Mouse (Mus musculus) MEL (cell line): Measurements from ENCODE around the gene Hist1h2aa. TPM values are rescaled to one million over a fixed set of nuclear protein-coding genes. Genes with fewer than 3 reads are reported as not detected.
A peak's percentile ranks its signal among the peaks of the same experiment; 100 is the strongest.

ENCODE experiments used
- DNase-seq: peaks from one replicate; pipeline ENCODE4 v3.0.0; 2011; ENCODE audit warnings: low read depth, low spot score
- H3K27ac ChIP-seq: 2 replicates; pipeline ENCODE4 v1.5.1; 2012; ENCODE audit warnings: low read depth, mild to moderate bottlenecking, control low read depth, low read length, moderate library complexity; ENCODE audit not compliant: control insufficient read depth
- H3K27me3 ChIP-seq, 2 experiments: fragments of 150-350 bp in 1 of 2; sonication (generic) in 1 of 2; 2 replicates each; pipeline ENCODE4 v1.6.1; 2012; ENCODE audit warnings: low read length in 2 of 2, mild to moderate bottlenecking in 2 of 2, improper control_type of control experiment in 1 of 2, moderate library complexity in 1 of 2; ENCODE audit not compliant: insufficient read depth in 2 of 2, control insufficient read depth in 1 of 2
- H3K36me3 ChIP-seq, 2 experiments: 2 replicates each; pipeline ENCODE4 v1.6.1; 2012 to 2014; ENCODE audit warnings: low read length in 2 of 2, improper control_type of control experiment in 1 of 2, inconsistent platforms in 1 of 2, mild to moderate bottlenecking in 1 of 2; ENCODE audit not compliant: insufficient read depth in 2 of 2, control insufficient read depth in 1 of 2
- H3K4me1 ChIP-seq, 2 experiments: fragments of 150-350 bp in 1 of 2; sonication (generic) in 1 of 2; 2 replicates each; pipeline ENCODE4 v1.6.1; 2012; ENCODE audit warnings: low read length in 2 of 2, improper control_type of control experiment in 1 of 2, mild to moderate bottlenecking in 1 of 2; ENCODE audit not compliant: insufficient read depth in 2 of 2, control insufficient read depth in 1 of 2
- H3K4me3 ChIP-seq, 2 experiments: fragments of 150-350 bp in 1 of 2; sonication (generic) in 1 of 2; 2 replicates each; pipeline ENCODE4 v1.5.1; 2012; ENCODE audit warnings: low read depth in 2 of 2, low read length in 2 of 2, mild to moderate bottlenecking in 2 of 2, moderate library complexity in 2 of 2, control low read depth in 1 of 2, improper control_type of control experiment in 1 of 2; ENCODE audit not compliant: control insufficient read depth in 1 of 2, insufficient read depth in 1 of 2
- H3K79me2 ChIP-seq: 2 replicates; pipeline ENCODE4 v1.6.1; 2012; ENCODE audit warnings: mild to moderate bottlenecking, low read length, moderate library complexity; ENCODE audit not compliant: control insufficient read depth, poor library complexity, insufficient read depth
- H3K9ac ChIP-seq: 2 replicates; pipeline ENCODE4 v1.6.1; 2012; ENCODE audit warnings: low read depth, mild to moderate bottlenecking, control low read depth, low read length, moderate library complexity; ENCODE audit not compliant: control insufficient read depth, poor library complexity, severe bottlenecking
- H3K9me3 ChIP-seq: fragments of 150-350 bp; sonication (generic); replicated peaks from 2 replicates; pipeline ENCODE4 v1.6.1; 2012; ENCODE audit warnings: mild to moderate bottlenecking, low read length, improper control_type of control experiment, moderate library complexity; ENCODE audit not compliant: insufficient read depth
- BHLHE40 ChIP-seq: IDR thresholded peaks from 2 replicates; pipeline ENCODE4 v1.6.1; 2012; ENCODE audit warnings: low read depth, mild to moderate bottlenecking, inconsistent platforms, low read length, improper control_type of control experiment, borderline replicate concordance
- CHD1 ChIP-seq: IDR thresholded peaks from 2 replicates; pipeline ENCODE4 v1.6.1; 2012; ENCODE audit warnings: low read depth, mild to moderate bottlenecking, inconsistent platforms, low read length, improper control_type of control experiment
- CTCF ChIP-seq, 3 experiments: IDR thresholded peaks in 2 of 3; conservative IDR thresholded peaks in 1 of 3; 2 replicates each; pipeline ENCODE4 v1.5.1; 2011 to 2012; ENCODE audit warnings: low read length in 3 of 3, low read depth in 2 of 3, mild to moderate bottlenecking in 2 of 3, improper control_type of control experiment in 1 of 3, inconsistent platforms in 1 of 3, mixed read lengths in 1 of 3, moderate library complexity in 1 of 3; ENCODE audit not compliant: control insufficient read depth in 1 of 3, insufficient read depth in 1 of 3, poor library complexity in 1 of 3, severe bottlenecking in 1 of 3
- ETS1 ChIP-seq: IDR thresholded peaks from 2 replicates; pipeline ENCODE4 v1.6.1; 2012; ENCODE audit warnings: low read depth, mild to moderate bottlenecking, inconsistent platforms, low read length, improper control_type of control experiment, moderate library complexity
- GATA1 ChIP-seq: IDR thresholded peaks from 2 replicates; pipeline ENCODE4 v1.6.1; 2011; ENCODE audit warnings: low read depth, low read length, improper control_type of control experiment
- MAFK ChIP-seq: IDR thresholded peaks from 2 replicates; pipeline ENCODE4 v1.6.1; 2011; ENCODE audit warnings: low read depth, mild to moderate bottlenecking, low read length, improper control_type of control experiment, borderline replicate concordance
- MAX ChIP-seq: IDR thresholded peaks from 2 replicates; pipeline ENCODE4 v1.6.1; 2011; ENCODE audit warnings: low read length, improper control_type of control experiment
- MAZ ChIP-seq: IDR thresholded peaks from 2 replicates; pipeline ENCODE4 v1.6.1; 2012; ENCODE audit warnings: low read depth, mild to moderate bottlenecking, inconsistent platforms, low read length, improper control_type of control experiment
- MXI1 ChIP-seq: IDR thresholded peaks from 2 replicates; pipeline ENCODE4 v1.6.1; 2011; ENCODE audit warnings: mild to moderate bottlenecking, low read depth, low read length, improper control_type of control experiment
- MYB ChIP-seq: IDR thresholded peaks from 2 replicates; pipeline ENCODE4 v1.6.1; 2011; ENCODE audit warnings: mild to moderate bottlenecking, low read depth, low read length, improper control_type of control experiment
- NRF1 ChIP-seq: IDR thresholded peaks from 2 replicates; pipeline ENCODE4 v1.6.1; 2014; ENCODE audit warnings: low read depth, mild to moderate bottlenecking, inconsistent platforms, low read length, improper control_type of control experiment, moderate library complexity; ENCODE audit not compliant: poor library complexity, insufficient read depth, severe bottlenecking
- POLR2AphosphoS5 ChIP-seq: IDR thresholded peaks from 2 replicates; pipeline ENCODE4 v1.6.1; 2012; ENCODE audit warnings: low read depth, borderline replicate concordance, mild to moderate bottlenecking, inconsistent platforms, low read length, moderate library complexity, mixed read lengths
- RAD21 ChIP-seq: IDR thresholded peaks from 2 replicates; pipeline ENCODE4 v1.6.1; 2011; ENCODE audit warnings: mild to moderate bottlenecking, low read depth, low read length, improper control_type of control experiment
- RCOR1 ChIP-seq: IDR thresholded peaks from 2 replicates; pipeline ENCODE4 v1.6.1; 2012; ENCODE audit warnings: low read depth, mild to moderate bottlenecking, inconsistent platforms, low read length, improper control_type of control experiment
- SIN3A ChIP-seq: IDR thresholded peaks from 2 replicates; pipeline ENCODE4 v1.6.1; 2012; ENCODE audit warnings: low read length, improper control_type of control experiment, inconsistent platforms
- SMC3 ChIP-seq: IDR thresholded peaks from 2 replicates; pipeline ENCODE4 v1.6.1; 2011; ENCODE audit warnings: low read depth, low read length, improper control_type of control experiment
- TAL1 ChIP-seq: IDR thresholded peaks from 2 replicates; pipeline ENCODE4 v1.6.1; 2012; ENCODE audit warnings: mild to moderate bottlenecking, inconsistent platforms, low read length, moderate library complexity, mixed read lengths
- TBP ChIP-seq: IDR thresholded peaks from 2 replicates; pipeline ENCODE4 v1.8.0; 2011; ENCODE audit warnings: low read depth, low read length, improper control_type of control experiment
- UBTF ChIP-seq: IDR thresholded peaks from 2 replicates; pipeline ENCODE4 v1.6.1; 2012; ENCODE audit warnings: low read depth, mild to moderate bottlenecking, inconsistent platforms, low read length, improper control_type of control experiment, moderate library complexity, borderline replicate concordance; ENCODE audit not compliant: insufficient read depth
- USF1 ChIP-seq: IDR thresholded peaks from 2 replicates; pipeline ENCODE4 v1.6.1; 2014; ENCODE audit warnings: low read depth, mild to moderate bottlenecking, inconsistent platforms, low read length, improper control_type of control experiment, moderate library complexity
- USF2 ChIP-seq, 2 experiments: IDR thresholded peaks; 2 replicates each; pipeline ENCODE4 v1.6.1; 2011 to 2012; ENCODE audit warnings: improper control_type of control experiment in 2 of 2, low read length in 2 of 2, borderline replicate concordance in 1 of 2, inconsistent platforms in 1 of 2, low read depth in 1 of 2, mild to moderate bottlenecking in 1 of 2; ENCODE audit not compliant: insufficient read depth in 1 of 2
- ZC3H11A ChIP-seq: IDR thresholded peaks from 2 replicates; pipeline ENCODE4 v1.6.1; 2012; ENCODE audit warnings: low read depth, mild to moderate bottlenecking, inconsistent platforms, low read length, improper control_type of control experiment
- ZKSCAN1 ChIP-seq: IDR thresholded peaks from 2 replicates; pipeline ENCODE4 v1.6.1; 2012; ENCODE audit warnings: low read depth, mild to moderate bottlenecking, inconsistent platforms, low read length, improper control_type of control experiment, moderate library complexity
- ZMIZ1 ChIP-seq: IDR thresholded peaks from 2 replicates; pipeline ENCODE4 v1.6.1; 2012; ENCODE audit warnings: low read depth, mild to moderate bottlenecking, inconsistent platforms, low read length, improper control_type of control experiment, moderate library complexity
- ZNF384 ChIP-seq: IDR thresholded peaks from 2 replicates; pipeline ENCODE4 v1.6.1; 2012; ENCODE audit warnings: low read depth, mild to moderate bottlenecking, inconsistent platforms, low read length, improper control_type of control experiment
- polyA plus RNA-seq, 2 experiments: library from polyadenylated mRNA; stranded (reverse) in 1 of 2; unstranded in 1 of 2; fragments of >175 nt in 1 of 2; fragments of >200 nt in 1 of 2; gene quantifications; 2 replicates each; pipeline versions ENCODE4 v1.2.1 to v1.2.4; 2012; ENCODE audit warnings: low replicate concordance in 2 of 2, low read depth in 1 of 2; ENCODE audit not compliant: insufficient read length in 2 of 2, insufficient read depth in 1 of 2, missing spikeins in 1 of 2
- total RNA-seq: library from RNA; depleted of rRNA; stranded (reverse); fragments of 300-350 nt; gene quantifications from 2 replicates; pipeline ENCODE4 v1.2.3, GENCODE M21; 2012

The Hist1h2aa gene
- total and polyA plus RNA-seq, 3 experiments: 1.6 TPM; not detected in 2

DNA sequence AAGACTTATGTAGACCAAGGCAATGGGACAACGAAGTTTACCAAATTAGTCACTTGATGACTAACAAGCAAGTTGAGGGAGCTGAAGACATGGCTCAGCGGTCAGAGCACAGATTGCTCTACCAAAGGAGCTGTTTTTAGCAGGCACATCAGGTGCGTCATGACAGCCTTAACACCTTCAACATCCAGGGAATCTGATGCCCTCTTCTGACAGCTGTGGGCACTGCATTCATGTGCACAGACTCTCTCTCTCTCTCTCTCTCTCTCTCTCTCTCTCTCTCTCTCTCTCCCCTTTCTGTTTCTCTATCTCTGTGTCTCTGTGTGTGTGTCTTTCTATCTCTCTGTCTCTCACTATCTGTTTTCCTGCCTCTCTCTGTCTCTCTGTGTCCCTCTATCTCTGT, 16.7 kb downstream of the Hist1h2aa start (continued):
- TF ChIP-seq MAZ (no peak), MAFK (no peak), SIN3A (no peak), MAX (no peak), UBTF (no peak), RAD21 (peak; percentile 56), CHD1 (no peak), USF1 (no peak), RCOR1 (no peak), NRF1 (no peak), ZMIZ1 (no peak), TAL1 (no peak), TBP (no peak)

DNA sequence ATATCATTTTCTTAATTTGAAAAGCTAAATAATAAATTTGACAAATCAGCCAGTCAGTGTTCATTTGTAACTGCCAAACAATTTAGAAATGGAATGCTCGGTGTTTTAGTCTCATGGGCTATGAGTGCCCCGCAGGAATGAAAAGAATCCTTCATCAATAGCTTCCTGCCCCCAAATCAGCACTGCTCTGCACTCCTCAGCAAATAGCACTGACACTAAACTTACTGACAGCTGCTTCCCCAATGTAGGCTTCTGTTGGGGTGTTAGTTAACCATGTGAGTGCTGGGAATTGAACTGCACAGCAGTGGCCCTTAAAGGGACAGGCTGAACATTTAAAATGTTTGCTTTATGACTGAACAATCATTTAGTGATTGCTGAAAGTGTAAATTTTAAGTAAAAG, 25.5 kb downstream of the Hist1h2aa start:
- Histone ChIP-seq H3K9ac (no peak overlapping the region), H3K36me3 (no peaks in the 10 kb centered on the region), H3K27ac (no peak overlapping the region), H3K79me2 (no peaks in the 10 kb centered on the region), H3K27me3 (peaks cover 5 to 9% of the 10 kb centered on the region in 2 experiments), H3K4me3 (no peak overlapping the region), H3K9me3 (no peaks in the 10 kb centered on the region), H3K4me1 (no peaks in the 10 kb centered on the region)
- no peak for DNase-seq
- TF ChIP-seq TAL1 (no peak), SIN3A (no peak), BHLHE40 (no peak), NRF1 (no peak), GATA1 (no peak), ZNF384 (no peak), ZC3H11A (no peak), ZKSCAN1 (no peak), ETS1 (no peak), SMC3 (no peak), CTCF (IDR thresholded peaks at IDR 0.05 in 2 of 3, conservative IDR thresholded peaks at IDR 0.05 in 1 of 3; ENCODE audit: control insufficient read depth in 1 of 3, insufficient read depth in 1 of 3, low read depth in 2 of 3, low read length in 3 of 3, poor library complexity in 1 of 3, severe bottlenecking in 1 of 3) (no peak), UBTF (no peak), CHD1 (no peak), MXI1 (no peak), USF2 (IDR thresholded peaks at IDR 0.05; ENCODE audit: borderline replicate concordance in 1 of 2, insufficient read depth in 1 of 2, low read depth in 1 of 2, low read length in 2 of 2) (no peak), MYB (no peak), POLR2AphosphoS5 (no peak)
- TF ChIP-seq, all 39 proteins: peak for 0
